Mouse (Mus musculus) adrenal gland (tissue): ENCODE measurements around the gene Abhd17a.

Experiments
- intact Hi-C: fragments of 180-260 bp; cut with DNase I; formaldehyde crosslinking; loops from one replicate; pipeline ENCODE4 v1.15.1; 2025

Gene Abhd17a

DNA sequence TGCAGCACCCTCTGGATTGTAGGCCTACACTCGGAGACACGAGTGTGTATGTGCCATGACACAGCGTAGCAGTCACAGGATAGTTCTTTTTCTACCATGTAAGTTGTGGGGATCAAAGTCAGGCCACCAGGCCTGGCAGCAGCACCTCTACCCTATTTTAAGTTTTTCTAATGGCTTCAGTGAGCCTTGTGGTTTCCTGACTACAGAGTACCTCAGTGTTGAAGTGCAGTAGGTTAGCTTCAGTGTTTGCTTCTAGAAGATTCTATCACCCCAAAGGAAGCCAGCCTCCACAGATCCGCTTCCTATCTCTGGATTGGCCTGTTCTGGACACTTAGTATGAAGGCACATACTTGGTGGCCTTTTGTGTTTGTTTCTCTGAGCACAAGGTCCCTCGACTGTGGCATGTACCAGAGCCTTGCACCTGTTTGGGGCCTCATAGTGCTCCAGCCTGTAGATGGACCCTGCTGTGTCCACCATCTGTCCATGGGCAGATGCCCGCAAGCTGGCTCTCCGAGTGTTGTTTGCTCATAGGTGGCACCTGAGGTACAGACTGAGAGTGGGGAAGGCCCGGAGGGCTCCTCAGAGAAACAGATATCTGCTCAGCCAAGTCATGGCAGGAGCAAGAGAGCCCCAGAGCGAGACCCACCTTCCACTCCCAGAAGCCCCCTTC, 20.1 kb upstream of the Abhd17a start:
- intact Hi-C loops, result loop anchor here (5.0 kb wide), 1 partner anchor 77 kb away; no protein-coding TSS in a partner anchor

DNA sequence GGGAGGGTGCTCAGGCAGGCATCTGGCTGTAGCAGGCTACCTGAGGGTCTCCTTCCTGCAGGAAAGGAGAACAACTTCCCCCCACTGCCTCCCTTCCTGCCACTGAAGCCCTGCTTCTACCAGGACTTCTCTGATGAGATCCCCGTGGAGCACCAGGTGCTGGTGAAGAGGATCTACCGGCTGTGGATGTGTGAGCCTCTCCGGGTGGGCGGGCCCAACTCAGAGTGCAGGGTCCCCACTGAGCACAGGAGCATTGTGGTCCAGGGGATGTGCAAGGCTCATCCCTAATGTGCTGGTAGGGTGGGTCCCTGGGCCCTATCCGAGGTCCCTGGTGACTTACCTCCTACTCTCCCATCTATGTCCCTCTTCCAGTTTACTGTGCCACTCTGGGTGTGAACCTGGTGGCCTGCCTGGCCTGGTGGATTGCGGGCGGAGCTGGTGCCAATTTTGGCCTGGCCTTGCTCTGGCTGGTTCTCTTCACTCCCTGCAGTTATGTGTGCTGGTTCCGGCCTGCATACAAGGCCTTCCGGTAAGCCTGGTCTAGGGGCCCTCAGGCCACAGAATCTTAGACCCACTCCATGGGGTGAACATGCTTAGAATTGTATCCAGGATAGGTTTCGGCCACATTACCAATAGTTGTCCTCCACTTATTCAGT, 19.3 kb upstream of the Abhd17a start:
- intact Hi-C loops, result loop anchor here (5.0 kb wide), 1 partner anchor 48 kb away; the partner anchor contains the start of gene Btbd2

DNA sequence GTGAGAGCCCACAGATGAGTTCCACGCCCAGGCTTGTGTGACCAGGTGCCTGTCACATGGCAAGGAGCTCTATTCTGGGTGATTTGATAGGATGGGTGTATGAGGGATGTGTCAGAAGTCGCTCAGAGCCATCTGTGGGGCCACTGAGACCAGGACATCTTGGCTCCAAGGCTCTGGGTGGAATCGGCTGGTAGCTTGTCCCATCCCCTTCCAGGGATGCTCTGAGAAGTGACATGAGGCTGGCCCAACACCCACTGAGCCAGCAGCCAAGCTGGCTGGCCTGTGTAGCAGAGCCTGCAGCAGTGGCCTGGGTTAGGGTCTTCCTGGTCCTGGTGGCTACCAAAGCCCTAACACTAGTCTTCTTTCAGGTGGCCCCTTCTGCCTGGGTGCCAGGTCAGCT, 18.3 kb upstream of the Abhd17a start:
- intact Hi-C loops, result loop anchor here (5.0 kb wide), 1 partner anchor 49 kb away; the partner anchor contains the start of gene Btbd2

DNA sequence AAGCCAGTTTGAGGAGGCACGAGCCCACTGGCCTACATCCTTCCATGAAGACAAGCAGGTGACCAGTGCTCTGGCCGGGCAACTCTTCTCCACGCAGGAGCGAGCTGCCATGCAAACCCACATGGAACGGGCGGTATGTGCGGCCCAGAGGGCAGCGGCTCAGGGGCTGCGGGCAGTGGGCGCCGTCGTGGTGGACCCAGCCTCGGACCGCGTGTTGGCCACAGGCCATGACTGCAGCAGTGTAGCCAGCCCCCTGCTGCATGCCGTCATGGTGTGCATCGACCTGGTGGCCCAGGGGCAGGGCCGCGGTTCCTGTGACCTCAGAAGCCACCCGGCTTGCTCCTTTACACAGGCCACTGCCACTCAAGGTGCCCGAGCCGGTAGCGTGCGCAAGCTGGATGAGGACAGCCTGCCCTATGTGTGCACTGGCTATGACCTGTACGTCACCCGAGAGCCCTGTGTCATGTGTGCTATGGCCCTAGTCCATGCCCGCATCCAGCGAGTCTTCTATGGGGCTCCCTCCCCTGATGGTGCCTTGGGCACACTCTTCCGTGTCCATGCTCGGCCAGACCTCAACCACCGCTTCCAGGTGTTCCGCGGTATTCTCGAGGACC, 16.7 kb upstream of the Abhd17a start:
- intact Hi-C loops, result loop anchor here (5.0 kb wide), 1 partner anchor 50 kb away; the partner anchor contains the start of gene Btbd2

DNA sequence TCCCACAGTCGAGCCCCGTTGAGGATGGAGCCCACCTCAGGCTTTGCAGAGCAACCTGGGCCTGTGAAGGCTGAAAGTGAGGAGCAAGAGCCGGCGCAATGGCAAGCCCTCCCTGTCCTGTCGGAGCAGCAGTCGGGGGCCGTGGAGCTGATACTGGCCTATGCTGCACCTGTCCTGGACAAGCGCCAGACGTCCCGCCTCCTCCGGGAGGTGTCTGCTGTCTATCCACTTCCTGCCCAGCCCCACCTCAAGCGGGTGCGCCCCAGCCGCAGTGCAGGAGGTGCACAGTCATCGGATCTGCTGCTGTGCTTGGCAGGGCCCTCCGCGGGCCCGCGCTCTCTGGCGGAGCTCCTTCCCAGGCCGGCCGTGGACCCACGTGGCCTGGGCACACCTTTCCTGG, 16.2 kb upstream of the Abhd17a start:
- intact Hi-C loops, result loop anchor here (5.0 kb wide), 1 partner anchor 51 kb away; the partner anchor contains the start of gene Btbd2

DNA sequence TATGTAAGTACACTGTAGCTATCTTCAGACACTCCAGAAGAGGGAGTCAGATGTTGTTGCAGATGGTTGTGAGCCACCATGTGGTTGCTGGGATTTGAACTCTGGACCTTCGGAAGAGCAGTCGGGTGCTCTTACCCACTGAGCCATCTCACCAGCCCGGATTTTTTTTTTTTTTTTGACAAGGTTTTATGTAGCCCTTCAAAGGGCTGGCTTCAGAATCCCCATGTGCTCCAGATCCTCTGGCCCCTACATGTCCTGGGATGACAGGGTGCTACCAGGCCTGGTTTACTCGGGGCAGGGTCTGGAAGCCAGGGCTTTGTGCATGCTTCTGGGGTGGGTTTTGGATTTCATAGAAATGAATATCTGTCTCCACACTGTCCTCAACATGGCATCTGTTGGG, 15.6 kb upstream of the Abhd17a start, which contains the start of gene Gm49322:
TSS of gene Gm49322 (plus strand) at position 301 of the 400 bp plus-strand sequence.
- intact Hi-C loops, result loop anchor here (5.0 kb wide), 1 partner anchor 52 kb away; the partner anchor contains the start of gene Btbd2

DNA sequence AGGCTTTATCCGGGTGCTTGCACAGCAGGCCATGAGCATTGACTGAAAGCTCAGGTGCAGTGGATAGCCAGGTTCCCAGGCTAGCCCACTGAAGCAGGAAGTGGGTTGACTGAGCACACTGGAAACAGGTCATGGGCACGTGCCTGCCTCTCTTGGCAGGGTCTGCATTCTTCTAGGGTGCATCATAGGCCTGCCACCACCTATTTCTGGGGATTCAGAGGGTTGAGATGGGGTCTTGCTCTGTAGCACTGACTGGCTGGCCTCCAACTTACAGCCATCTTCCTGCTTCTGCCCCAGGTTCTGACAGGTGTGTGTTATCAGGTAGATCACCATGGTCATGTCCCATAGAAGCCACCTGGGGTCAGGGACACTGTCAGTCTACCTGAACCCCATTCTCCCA, 14.8 kb upstream of the Abhd17a start:
- intact Hi-C loops, result loop anchor here (5.0 kb wide), 1 partner anchor 52 kb away; the partner anchor contains the start of gene Btbd2

DNA sequence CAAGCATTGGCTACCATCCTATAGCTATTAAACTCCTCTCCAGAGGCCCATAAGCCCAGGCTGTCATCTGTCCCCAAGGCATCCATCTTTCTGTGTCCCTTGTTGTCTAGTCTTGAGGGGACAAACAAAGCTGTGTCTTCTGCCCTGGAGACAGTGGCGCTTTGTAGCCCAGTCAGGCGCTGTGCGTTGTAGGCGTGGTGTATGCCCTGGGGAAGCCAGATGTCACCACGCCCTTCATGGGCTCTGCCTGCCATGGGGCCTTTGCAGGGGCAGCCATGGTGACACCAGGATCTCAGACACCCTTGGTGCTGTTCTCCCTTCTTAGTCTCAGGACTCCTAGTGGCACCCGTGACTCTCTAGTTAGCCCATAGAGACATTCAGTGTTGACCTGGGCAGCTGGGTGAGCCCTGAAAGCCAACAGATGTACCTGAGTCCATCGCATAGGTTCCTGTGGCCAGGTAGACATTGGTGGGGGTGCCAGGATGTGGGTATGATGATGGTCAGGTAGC, 13.9 kb upstream of the Abhd17a start:
- intact Hi-C loops, result no loop called here

DNA sequence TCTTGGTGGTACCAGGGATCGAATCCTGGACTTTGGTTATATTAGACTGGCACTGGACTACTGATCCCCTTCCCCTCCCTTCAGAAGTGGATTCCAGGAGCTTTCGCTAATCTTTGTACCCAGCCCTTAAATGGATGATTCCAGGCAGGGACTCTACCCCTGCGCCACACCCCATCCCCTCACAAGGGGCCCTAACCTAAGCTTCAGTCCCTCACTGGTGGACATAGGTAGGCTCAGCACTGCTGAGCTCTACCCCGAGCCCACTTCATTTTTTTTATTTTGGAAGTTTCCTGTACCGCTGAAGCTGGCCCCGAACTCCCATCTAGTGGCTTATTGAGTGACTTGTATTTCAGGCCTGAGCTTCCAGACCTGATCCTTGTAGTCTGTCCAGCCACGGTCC, 13.2 kb upstream of the Abhd17a start:
- intact Hi-C loops, result no loop called here

DNA sequence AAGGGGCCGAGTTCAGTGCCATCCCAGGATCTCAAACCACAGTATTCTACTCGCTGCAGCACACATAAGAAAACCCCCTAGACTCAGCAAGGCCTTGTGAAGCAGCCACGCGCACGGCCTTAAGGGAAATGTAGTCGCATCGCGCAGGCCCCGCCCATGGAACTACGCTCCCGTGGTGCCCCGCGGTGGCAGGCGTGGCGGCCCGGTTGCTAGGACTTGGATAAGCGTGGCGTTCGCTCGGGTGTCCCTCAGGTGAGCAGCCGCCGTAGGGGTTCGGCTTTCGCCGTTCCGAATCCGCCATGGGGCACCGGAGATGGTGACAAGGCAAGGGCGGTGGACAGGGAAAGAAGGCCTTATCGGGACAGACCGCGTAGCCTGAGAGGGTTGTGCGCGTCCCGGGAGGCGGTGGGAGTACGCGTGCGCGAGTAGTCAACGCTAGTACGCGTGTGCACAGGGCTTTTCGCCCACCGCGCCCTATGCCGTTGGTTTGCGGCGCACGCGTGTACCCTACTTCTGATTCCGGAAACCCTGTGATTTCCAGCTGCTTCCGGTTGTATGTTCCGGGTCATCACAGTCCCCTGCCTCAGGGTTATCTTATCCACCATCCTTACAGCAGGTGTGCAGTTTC, 12.7 kb upstream of the Abhd17a start, which contains the start of the genes Scamp4 and Adat3:
TSS of gene Scamp4 (plus strand) at position 175 of the 628 bp plus-strand sequence.
TSS of gene Adat3 (plus strand) at position 183 of the 628 bp plus-strand sequence.
- intact Hi-C loops, result no loop called here

DNA sequence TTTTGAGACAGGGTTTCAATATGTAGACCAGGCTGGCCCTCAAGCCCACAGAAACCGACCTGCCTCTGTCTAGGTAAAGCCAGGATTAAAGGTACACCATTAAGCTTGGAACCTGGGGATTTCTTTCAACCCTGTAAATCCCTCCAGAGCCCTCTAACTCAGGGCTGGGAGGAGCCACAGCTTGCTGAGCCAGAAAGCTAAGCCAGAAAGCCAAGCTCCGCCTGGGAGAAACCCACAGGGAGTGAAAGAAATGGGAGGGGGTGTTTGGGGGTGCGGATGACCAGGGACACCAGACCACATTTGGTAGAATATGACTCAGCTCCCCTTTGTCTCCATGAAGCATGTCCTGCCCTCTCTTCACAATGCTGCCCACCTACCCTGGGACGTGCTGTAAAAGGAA, 6.2 kb upstream of the Abhd17a start:
- intact Hi-C loops, result no loop called here

DNA sequence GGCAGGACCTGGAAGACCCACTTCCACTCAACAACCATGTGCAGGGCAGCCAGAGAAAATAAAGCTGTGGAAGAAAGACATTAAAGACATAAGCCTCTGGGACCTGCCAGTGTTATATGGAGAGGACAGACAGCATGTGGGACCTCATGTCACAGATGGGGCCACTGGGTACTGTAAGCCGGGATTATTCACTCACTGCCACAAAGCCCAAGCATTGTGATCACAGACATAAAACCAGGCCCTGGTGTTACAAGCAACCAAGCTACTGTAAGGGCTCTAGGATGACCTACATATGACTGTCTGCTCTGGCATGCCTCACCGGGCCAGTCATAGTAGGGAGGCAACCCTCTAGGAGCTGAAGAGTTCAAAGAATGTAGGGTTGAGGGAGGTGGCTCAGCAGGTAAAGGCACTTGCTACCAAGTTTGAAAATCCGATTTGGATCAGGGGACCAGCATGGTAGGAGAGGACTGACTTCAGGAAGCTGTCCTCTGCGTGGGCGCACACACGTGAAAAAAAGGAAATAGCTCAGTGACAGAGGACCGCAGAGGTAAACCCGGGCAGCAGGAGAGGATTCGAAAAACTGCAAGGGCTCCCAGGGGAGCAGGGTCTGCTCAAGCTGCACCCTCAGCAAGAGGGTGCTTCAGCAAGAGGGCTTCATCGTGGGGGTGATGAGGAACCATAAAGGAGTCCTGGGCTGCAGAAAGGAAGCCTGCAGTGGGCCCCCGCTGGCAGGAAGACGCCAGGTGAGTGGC, 838 bp downstream of the Abhd17a start:
- intact Hi-C loops, result no loop called here

DNA sequence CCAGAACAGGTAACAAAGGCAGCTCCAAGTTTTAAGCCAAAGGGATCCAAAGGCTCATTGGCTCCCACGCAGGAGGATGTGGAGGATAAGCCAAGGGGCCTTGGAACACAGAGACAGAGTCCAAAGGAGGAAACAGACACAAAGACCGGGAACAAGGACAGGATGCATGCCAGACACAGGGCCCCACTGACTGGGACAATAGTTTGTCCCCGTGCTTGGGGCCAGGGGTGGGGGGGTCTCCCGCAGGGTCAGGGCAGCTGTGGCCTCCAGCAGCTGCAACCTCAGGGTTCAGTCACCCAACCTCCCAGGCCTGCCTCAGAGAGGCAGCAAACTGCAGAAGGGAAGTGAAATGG, 2.9 kb downstream of the Abhd17a start:
- intact Hi-C loops, result no loop called here

DNA sequence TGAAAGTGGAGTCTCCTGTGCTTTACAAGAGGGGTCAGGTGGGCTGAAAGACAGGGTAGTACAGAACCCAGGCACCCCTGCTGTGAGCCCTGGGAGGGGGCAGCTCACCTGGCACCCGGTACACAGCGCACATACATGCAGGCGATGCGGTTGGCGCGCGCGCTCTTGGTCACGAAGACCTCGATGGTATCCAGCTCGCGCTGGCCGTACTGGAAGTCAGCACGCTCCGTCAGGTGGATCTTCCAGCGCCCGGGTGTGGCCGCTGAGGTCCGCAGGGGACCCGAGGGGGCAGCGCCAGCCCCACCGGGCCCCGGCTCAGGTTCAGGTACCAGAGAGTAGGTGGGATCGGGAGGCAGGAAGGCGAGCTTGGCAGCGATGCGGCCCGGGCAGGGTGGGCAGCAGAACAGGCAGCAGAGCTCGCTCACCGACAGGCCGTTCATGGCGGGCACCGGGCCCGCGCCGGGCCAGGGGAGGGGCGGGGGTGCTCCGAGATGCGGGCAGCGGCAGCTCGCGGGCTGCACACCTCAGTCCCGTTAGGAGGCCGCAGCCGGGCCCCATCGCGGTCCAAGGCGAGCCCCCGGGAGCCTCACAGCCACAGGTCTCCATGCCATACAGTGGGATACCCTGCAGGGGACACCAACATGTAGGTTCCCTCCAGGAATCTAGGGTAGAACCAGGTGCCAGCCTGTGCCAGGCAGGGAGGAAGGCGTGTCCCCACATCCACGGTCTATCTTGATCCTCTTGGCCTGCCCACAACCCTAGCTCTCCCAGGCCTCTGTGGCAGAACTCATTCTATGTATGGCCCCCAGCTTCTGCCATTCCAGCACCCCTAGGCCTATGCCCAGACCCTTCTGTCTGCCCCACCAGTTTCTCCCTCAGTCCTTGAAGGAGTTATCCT, 3.5 kb downstream of the Abhd17a start:
- intact Hi-C loops, result no loop called here

DNA sequence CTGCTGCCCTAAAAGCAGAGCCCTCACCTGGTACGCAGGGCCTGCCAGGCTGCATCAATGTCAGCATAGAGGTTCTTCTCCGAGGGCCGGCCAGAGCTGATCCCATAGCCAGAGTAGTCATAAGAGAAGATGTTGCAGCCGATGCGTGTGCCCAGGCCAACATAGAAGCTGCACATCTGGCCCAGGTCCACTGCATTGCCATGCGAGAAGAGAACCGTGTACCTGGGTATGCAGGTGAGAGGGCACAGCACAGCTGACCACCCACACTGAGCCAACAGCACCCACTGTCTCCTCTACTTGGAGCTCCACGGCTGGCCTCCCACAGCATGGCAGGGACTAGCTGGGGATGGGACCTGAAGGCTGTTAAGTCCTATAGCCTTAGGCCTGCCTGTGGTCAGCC, 4.6 kb downstream of the Abhd17a start:
- intact Hi-C loops, result no loop called here

DNA sequence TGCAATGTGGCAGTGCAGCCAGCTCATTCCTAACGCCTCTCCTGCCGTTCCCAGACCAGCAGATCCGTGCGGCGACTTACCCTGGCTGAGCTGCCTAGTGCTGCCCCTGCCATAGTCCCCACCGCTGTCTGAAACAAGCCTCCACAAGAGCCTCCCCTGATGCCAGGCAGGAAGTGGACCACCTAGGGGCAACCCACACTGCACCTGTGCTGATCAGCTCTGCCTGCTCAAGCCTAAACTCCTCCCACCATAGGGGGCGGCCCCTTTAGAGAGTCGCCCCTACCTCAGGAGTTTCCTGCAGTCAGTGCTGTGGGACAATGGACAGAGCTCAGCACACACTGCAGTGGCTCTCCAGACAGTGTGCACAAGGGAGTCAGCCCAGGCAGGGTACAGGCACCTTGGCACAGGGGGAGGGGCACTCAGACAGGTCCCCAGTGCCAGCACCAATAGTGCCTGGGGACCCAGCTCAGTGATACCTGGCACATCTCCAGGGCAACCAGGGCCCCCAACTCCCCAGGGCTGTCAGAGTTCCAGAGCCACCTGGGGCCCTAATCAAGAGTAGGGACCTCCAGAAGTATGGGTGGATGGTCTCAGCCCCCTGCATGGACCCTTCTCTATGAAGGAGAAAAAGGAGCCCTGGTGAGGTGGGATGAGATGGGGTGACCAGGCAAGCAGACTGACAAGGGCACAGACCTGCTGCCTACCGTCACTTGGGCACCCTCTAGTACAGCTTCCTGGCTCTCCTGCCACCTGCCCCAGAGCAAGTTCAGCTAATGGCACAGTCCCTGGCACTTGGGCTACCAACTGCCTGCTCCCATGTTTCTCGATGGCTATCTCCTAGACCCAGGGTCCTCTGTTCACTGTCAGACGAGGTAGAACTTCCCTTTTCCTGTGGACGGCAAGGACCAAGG, 5.2 kb downstream of the Abhd17a start:
- intact Hi-C loops, result no loop called here

DNA sequence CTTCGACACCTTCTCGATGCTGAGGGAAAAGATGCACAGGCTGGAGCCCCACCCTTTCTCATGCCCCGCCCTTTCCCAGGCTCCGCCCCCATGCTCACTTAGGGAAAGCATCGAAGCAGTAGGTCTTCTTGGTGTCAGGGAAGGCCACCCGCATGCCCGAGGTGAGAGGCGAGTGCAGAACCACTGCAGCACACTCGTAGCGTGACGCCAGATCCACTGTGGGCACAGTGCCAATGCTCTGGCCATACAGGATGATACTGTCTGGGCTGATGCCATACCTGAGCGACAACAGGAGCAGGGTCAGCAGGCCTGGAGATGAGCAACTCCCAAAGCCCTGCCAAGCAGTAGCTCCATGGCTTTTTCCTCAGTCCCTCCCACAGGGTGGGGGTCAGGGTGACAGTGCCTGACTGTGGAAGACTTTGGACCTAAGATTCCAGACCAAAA, 6.1 kb downstream of the Abhd17a start:
- intact Hi-C loops, result no loop called here

DNA sequence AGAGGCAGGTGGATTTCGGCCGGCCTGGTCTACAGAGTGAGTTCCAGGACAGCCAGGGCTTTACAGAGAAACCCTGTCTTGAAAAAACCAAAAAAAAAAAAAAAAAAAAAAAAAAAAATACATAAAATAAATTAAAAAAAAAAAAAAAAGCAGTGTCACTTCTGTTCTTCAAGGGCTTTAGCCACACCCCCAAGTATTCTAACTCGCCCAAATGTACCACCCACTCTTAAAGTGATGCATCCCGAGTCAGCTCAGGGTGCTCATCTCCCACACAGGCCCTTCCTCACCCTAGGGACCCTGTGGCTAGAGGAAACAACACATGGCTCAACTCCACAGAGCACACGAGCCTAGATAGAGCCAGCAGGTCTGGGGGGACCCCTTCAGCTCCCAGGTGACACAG, 7.1 kb downstream of the Abhd17a start:
- intact Hi-C loops, result no loop called here
